Mouse (Mus musculus) midbrain, embryonic 14.5 days (tissue): ENCODE results near the gene Egln1. TPM values are rescaled to one million over a fixed set of nuclear protein-coding genes. Genes with fewer than 3 reads are reported as not detected.

Experiments used
- ATAC-seq: fragments of 200-750 bp; cut with Nextera tagmentation; 2 replicates; pipeline ENCODE4 v1.8.0; 2017; ENCODE audit warnings: moderate number of reproducible peaks, moderate library complexity; ENCODE audit not compliant: low FRiP score, low TSS enrichment
- DNase-seq: peaks from one replicate; pipeline ENCODE4 v3.0.0-alpha.2; 2015
- H3K27ac ChIP-seq: fragments of 300-500 bp; sonication (generic); replicated peaks from 2 replicates; pipeline ENCODE4 v1.5.1; 2014; ENCODE audit warnings: mild to moderate bottlenecking, low read depth, low read length, moderate library complexity
- H3K27me3 ChIP-seq: fragments of 300-500 bp; sonication (generic); 2 replicates; pipeline ENCODE4 v1.6.1; 2014; ENCODE audit warnings: low read length, control low read depth, mixed read lengths; ENCODE audit not compliant: control insufficient read depth, insufficient read depth
- H3K36me3 ChIP-seq: fragments of 300-500 bp; sonication (generic); 2 replicates; pipeline ENCODE4 v1.6.1; 2014; ENCODE audit warnings: low read length, control low read depth; ENCODE audit not compliant: control insufficient read depth, insufficient read depth
- H3K4me1 ChIP-seq: fragments of 300-500 bp; sonication (generic); 2 replicates; pipeline ENCODE4 v1.6.1; 2014; ENCODE audit warnings: mild to moderate bottlenecking, antibody characterized with exemption, low read length, control low read depth; ENCODE audit not compliant: control insufficient read depth, insufficient read depth
- H3K4me2 ChIP-seq: fragments of 300-500 bp; sonication (generic); 2 replicates; pipeline ENCODE4 v1.6.1; 2014; ENCODE audit warnings: mild to moderate bottlenecking, low read length, moderate library complexity
- H3K4me3 ChIP-seq: fragments of 300-500 bp; sonication (generic); replicated peaks from 2 replicates; pipeline ENCODE4 v1.5.1; 2014; ENCODE audit warnings: low read depth, low read length
- H3K9ac ChIP-seq: fragments of 300-500 bp; sonication (generic); replicated peaks from 2 replicates; pipeline ENCODE4 v1.6.1; 2014; ENCODE audit warnings: mild to moderate bottlenecking, low read length, moderate library complexity
- H3K9me3 ChIP-seq: fragments of 300-500 bp; sonication (generic); 2 replicates; pipeline ENCODE4 v1.6.1; 2016; ENCODE audit warnings: low read length, control low read depth, mixed read lengths; ENCODE audit not compliant: control insufficient read depth
- WGBS: fragments of 180-500 bp; shearing (Covaris S2); extraction: QIAGEN DNeasy Blood & Tissue Kit; methylation state at CpG from one replicate; pipeline ENCODE4 v1.1.7; 2014; 5-methylcytosine and 5-hydroxymethylcytosine counted together
- polyA plus RNA-seq: library from polyadenylated mRNA; unstranded; fragments of >200 nt; fragmentation: Nextera tagmentation; extraction: Ambion mirVana; gene quantifications from 2 replicates; pipeline ENCODE4 v1.2.1, GENCODE M21; 2014

Gene Egln1
- 24.5 and 25.1 TPM in 2 replicates for polyA plus RNA-seq

DNA sequence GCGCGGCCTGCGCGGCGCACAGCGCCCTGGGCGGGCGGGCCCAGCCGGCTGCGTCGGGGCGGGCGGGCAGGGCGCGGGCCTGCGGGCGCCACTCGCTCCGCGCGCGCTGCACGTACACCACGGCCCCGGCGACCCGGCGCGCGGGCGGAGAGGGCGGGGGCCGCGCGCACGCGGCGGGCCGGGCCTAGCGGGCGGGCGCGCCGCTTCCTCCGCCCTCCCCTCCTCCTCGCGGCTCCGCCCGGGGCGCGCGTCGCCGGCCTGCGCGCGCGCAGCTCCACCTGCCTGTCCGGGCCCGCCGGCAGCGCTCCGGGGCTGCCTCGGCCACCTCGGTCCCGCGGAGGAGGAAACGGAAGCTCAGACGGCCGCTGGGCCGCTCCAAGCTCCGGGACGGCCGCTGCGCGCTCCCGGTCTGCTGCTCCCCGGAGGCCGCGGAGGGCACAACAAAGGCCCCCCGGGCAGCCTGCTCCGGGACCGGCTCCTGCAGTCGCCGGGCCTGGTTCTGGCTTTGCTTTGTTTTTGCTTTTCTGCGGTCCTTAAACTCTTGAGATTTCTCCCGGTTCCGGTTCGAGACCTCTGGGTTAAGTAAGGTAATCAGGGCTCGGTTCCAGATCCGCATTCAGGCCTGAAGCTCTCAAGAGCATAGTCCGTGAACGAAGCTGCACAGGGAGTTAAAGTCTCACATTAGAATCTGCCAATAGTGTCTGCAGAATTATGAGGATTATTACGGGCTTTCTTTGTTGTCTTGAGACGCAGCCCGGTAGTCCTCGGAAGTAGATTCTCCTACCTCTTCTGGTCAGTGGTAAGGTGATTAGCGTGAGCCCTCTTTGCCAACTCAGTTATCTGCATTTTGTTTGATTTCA is at the start of gene Egln1:
Gene Egln1 (minus strand): TSS at position 116 of the 860 bp plus-strand sequence.
- Histone ChIP-seq H3K4me2 (peak within 1 kb of the TSS; percentile 94), H3K36me3 (no peaks in the 10 kb centered on the region), H3K9ac (peak within 1 kb of the TSS; percentile 95), H3K4me3 (peak within 1 kb of the TSS; percentile 86), H3K4me1 (peaks cover 34% of the 10 kb centered on the region), H3K9me3 (no peaks in the 10 kb centered on the region), H3K27me3 (no peaks in the 10 kb centered on the region), H3K27ac (peak within 1 kb of the TSS; percentile 98)
- DNase-seq, result peak; percentile 95
- WGBS, result under 1% methylated on average over 53 of the region's 98 CpGs
- peak; percentile 87 for ATAC-seq

GRCm38 (mm10) chr8:124995776-124996175 is 46.7 kb upstream of the Egln1 start:
- H3K9ac ChIP-seq, result no peak overlapping the region
- no peaks in the 10 kb centered on the region for H3K36me3 ChIP-seq
- WGBS, result 77% methylated on average over 2 of the region's 2 CpGs

DNA sequence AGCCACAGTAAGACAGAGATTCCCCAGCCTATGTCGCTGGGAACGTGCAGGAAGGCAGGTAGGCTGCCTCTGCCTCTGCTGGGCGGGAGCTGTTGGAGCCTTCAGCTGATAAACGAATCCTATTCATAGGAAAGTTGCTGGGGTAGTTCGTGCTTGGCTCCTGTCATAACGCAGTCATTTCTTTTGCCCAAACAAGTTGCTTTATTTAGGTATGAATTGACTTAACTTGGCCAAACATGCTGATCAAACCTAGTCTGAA is 42.5 kb upstream of the Egln1 start:
- 28% methylated on average over 6 of the region's 6 CpGs for WGBS
- no peak for ATAC-seq
- Histone ChIP-seq H3K9ac (no peak overlapping the region), H3K9me3 (no peaks in the 10 kb centered on the region), H3K27me3 (no peaks in the 10 kb centered on the region), H3K4me3 (no peak overlapping the region), H3K36me3 (no peaks in the 10 kb centered on the region), H3K27ac (no peak overlapping the region), H3K4me1 (no peaks in the 10 kb centered on the region), H3K4me2 (no peak overlapping the region)
- no peak for DNase-seq

More at GRCm38 (mm10) chr8:124995776-124996175, 46.7 kb upstream of the Egln1 start:
- ATAC-seq (no peak), DNase-seq (no peak)
- no peak overlapping the region for H3K27ac ChIP-seq
- no peak overlapping the region for H3K4me3 ChIP-seq
- no peaks in the 10 kb centered on the region for H3K4me1 ChIP-seq
- H3K27me3 ChIP-seq, result no peaks in the 10 kb centered on the region
- H3K4me2 ChIP-seq, result no peak overlapping the region
- peaks cover 13% of the 10 kb centered on the region for H3K9me3 ChIP-seq

DNA sequence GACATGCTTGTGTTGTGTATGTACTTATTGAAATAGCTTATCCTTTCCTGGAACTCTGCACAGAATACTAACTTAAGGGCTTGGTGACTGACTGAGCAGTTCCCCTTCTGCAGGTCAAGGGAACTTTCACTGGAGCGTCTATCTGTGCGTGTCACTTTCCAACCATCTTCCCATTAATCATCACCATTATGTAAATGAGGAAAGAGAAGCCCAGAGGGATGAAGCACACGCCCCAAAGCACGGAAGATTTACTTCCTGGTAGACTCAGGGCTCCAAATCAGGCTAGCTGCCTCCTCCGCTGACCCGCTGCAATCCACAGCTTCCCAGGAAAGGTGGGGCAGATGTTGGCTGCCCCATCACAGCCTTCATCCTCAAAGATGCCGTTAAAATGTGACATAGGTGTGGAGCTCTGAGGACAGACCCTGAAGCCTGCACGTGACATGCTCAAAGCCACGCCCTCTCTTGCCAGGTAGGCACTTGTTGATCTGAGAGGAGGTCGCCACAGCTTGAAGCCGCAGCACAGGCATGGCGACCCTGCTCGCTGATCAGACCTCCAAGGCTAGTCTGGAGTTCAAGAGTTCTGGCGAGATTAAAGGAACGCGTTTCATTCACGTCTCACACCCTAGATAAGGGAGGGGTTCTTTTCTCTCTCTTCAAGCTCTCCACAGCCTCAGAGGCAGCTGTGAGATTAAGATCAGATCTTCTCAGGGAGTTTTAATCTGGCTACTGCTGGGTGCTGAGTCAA is 42.0 kb upstream of the Egln1 start:
- ATAC-seq (no peak), DNase-seq (no peak)
- Histone ChIP-seq H3K4me1 (no peaks in the 10 kb centered on the region), H3K4me2 (no peak overlapping the region), H3K36me3 (no peaks in the 10 kb centered on the region), H3K4me3 (no peak overlapping the region), H3K27ac (no peak overlapping the region), H3K27me3 (no peaks in the 10 kb centered on the region), H3K9me3 (no peaks in the 10 kb centered on the region), H3K9ac (no peak overlapping the region)
- WGBS, result 24% methylated on average over 17 of the region's 17 CpGs

DNA sequence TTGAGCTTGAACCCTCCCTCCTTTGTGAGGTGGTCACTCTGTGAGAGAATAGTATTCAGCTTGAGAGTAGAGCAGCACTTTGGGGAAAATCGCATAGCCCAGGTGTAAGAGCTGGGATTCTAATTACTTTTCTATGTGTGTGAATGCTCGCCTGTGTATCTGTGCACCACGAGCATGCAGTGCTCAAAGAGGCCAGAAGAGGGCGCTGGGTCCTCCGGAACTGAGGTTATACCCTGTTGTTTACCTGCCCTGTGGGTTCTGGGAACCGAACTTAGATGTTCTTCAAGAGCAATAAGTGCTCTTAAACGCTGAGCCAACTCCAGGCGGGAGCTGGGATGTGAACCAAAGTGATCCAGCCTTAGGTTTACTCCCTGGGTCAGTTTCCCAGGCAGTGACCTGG is 31.7 kb upstream of the Egln1 start:
- no peaks in the 10 kb centered on the region for H3K36me3 ChIP-seq
- WGBS, result 84% methylated on average over 8 of the region's 8 CpGs
- H3K27ac ChIP-seq, result no peak overlapping the region
- ATAC-seq (no peak), DNase-seq (no peak)
- no peak overlapping the region for H3K9ac ChIP-seq
- H3K4me1 ChIP-seq, result no peaks in the 10 kb centered on the region
- no peak overlapping the region for H3K4me3 ChIP-seq
- H3K27me3 ChIP-seq, result no peaks in the 10 kb centered on the region
- no peak overlapping the region for H3K4me2 ChIP-seq
- no peaks in the 10 kb centered on the region for H3K9me3 ChIP-seq

DNA sequence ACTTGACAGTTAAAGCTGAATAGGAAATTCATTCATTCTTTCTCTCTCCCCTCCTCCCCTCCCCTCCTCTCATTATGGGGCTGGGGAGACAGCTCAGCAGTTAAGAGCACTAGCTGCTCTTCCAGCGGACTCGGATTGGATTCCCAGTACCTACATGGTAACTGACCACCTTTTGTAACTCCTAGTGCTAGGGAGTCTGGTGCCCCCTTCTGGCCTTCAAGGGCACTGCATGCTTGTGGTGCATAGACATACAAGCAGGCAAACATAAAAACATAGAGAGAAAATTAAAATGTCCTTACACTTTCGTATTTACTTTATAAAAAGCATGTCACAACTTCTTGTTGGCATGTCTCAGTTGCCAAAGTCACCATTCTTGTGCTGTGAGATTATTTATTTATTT is 30.9 kb upstream of the Egln1 start:
- ATAC-seq (no peak), DNase-seq (no peak)
- Histone ChIP-seq H3K4me2 (no peak overlapping the region), H3K27ac (no peak overlapping the region), H3K4me3 (no peak overlapping the region), H3K9ac (no peak overlapping the region), H3K36me3 (no peaks in the 10 kb centered on the region), H3K4me1 (no peaks in the 10 kb centered on the region), H3K9me3 (no peaks in the 10 kb centered on the region), H3K27me3 (no peaks in the 10 kb centered on the region)
- 95% methylated on average over 3 of the region's 3 CpGs for WGBS

DNA sequence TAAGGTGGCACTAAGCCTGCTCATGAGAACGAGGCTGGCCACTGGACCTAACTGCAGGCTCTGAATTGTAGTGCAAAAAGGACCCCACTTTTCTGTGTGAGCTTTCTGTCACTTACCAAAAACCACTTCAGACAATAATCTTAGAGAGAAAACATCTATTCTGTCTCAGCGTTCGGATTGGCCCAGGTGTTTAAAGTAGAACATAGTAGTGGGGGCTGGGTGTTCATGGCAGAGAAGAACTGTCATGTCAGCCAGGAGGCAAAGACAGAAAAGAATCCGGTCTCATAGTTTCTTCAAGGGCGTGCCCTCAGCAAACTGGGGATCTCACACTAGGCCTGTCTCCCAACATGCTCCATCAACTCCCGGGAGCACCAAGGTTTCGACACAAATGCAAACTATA is 28.9 kb upstream of the Egln1 start:
- Histone ChIP-seq H3K27me3 (no peaks in the 10 kb centered on the region), H3K27ac (no peak overlapping the region), H3K4me3 (no peak overlapping the region), H3K4me2 (no peak overlapping the region), H3K36me3 (no peaks in the 10 kb centered on the region), H3K9ac (no peak overlapping the region), H3K9me3 (peaks cover 2% of the 10 kb centered on the region; the same call in 1 of the 2 replicates), H3K4me1 (no peaks in the 10 kb centered on the region)
- ATAC-seq (no peak), DNase-seq (no peak)
- 86% methylated on average over 7 of the region's 7 CpGs for WGBS

- Histone ChIP-seq H3K4me2 (no peak overlapping the region), H3K27ac (no peak overlapping the region), H3K9ac (no peak overlapping the region), H3K36me3 (no peaks in the 10 kb centered on the region), H3K27me3 (no peaks in the 10 kb centered on the region), H3K4me3 (no peak overlapping the region), H3K4me1 (no peaks in the 10 kb centered on the region), H3K9me3 (peaks cover 7% of the 10 kb centered on the region; the same call in 1 of the 2 replicates)
- no peak for ATAC-seq
- no peak for DNase-seq
- WGBS, result 89% methylated on average over 6 of the region's 6 CpGs
These were observed 27.1 kb upstream of the Egln1 start for GRCm38 (mm10) chr8:124976211-124976610.
